Mouse (Mus musculus): ENCODE data around the gene Parp9.

DNA sequence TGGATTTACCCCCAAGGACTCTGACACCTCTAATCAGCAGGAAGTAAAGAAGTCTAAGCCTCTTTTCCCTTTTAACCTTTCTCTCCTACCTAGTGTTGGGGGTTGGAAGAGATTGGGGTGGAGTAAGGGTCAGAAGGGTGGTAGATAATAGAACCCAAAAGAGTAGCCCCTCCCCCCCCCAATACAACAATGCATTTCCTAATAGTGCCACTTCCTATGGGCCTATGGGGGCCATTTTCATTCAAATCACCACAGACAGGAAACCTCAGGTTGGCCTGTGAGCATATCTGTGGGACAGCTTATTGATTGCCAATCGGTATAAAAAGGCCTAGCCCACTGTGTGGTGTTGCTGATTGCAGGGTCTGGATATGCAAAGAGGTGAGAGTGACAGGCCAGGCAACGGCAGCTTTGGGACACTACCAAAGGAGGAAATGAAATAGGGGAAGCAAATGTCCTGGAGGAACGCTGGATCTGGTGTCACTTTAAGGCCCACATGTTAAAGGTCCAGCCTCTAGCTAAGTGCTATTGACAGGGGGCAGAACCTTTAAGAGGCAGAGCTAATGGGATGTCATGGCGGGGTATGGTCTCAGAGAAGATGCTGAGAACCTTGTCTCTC lies 34.0 kb upstream of the Parp9 start:
- TF ChIP-seq CTCF (IDR thresholded peaks at IDR 0.05; ENCODE audit: borderline replicate concordance, extremely low read depth, insufficient read depth, insufficient read length) (no peak), POLR2A (IDR thresholded peaks at IDR 0.05; ENCODE audit: borderline replicate concordance, extremely low read depth, insufficient read depth, insufficient read length, poor library complexity, severe bottlenecking) (no peak)

Data from brain, embryonic 14.5 days (tissue).